ENCODE assay signal across 11 mouse cellular contexts in genomic region chr11:18296194-18297125, GRCm38 (mm10).
A peak's percentile ranks its signal among the peaks of the same experiment; 100 is the strongest.
DNase-seq lines count a peak whose midpoint lies in the region; ATAC-seq and TF ChIP-seq lines count a peak whose summit lies in the region.
"Had no signal": no experiment of that assay in that cellular context is flagged by ENCODE, and none has a peak within 500 bp of the region (broad histone marks: within the 10 kb centered on the region; RNA-seq: fewer than 3 reads in every experiment).

No protein-coding gene starts in this region.

- H3K27ac ChIP-seq in intestine, embryonic 14.5 days (ENCODE audit: low read depth) = peak overlapping the region; percentile 7; the same call in 1 of the 2 replicates
- no peak overlapping the region for H3K27ac ChIP-seq in intestine, postnatal 0 days (ENCODE audit: low read depth, low read length)
- H3K27ac ChIP-seq: limb, embryonic 13.5 days had no signal

- ATAC-seq in intestine, embryonic 14.5 days (replicated peaks; ENCODE audit: low FRiP score, low TSS enrichment, low read depth) = no peak
- ATAC-seq in intestine, postnatal 0 days = no peak
- ATAC-seq in erythroblast, adult 5-6 weeks (replicated peaks; ENCODE audit: low FRiP score, poor library complexity, severe bottlenecking) = no peak

- no peak overlapping the region for H3K4me2 ChIP-seq in intestine, embryonic 14.5 days (ENCODE audit: low read length)
- no peak overlapping the region for H3K4me2 ChIP-seq in intestine, postnatal 0 days (replicated peaks; ENCODE audit: low read depth)
- H3K4me2 ChIP-seq: limb, embryonic 13.5 days had no signal

- H3K9me3 ChIP-seq in intestine, embryonic 14.5 days (ENCODE audit: control insufficient read depth, low read length) = no peaks in the 10 kb centered on the region
- no peaks in the 10 kb centered on the region for H3K9me3 ChIP-seq in intestine, postnatal 0 days (ENCODE audit: control insufficient read depth)
- H3K9me3 ChIP-seq: limb, embryonic 13.5 days had no signal

- no peaks in the 10 kb centered on the region for H3K27me3 ChIP-seq in intestine, embryonic 14.5 days (replicated peaks; ENCODE audit: control insufficient read depth, insufficient read depth, low read length)
- no peaks in the 10 kb centered on the region for H3K27me3 ChIP-seq in intestine, postnatal 0 days (replicated peaks; ENCODE audit: control insufficient read depth, insufficient read depth, low read length)
- H3K27me3 ChIP-seq: limb, embryonic 13.5 days had no signal

- WGBS in intestine, embryonic 14.5 days = 46% methylated on average over 2 of the region's 2 CpGs
- WGBS in intestine, postnatal 0 days = 44% methylated on average over 2 of the region's 2 CpGs

- H3K9ac ChIP-seq in intestine, embryonic 14.5 days (ENCODE audit: low read length) = no peak overlapping the region
- no peak overlapping the region for H3K9ac ChIP-seq in intestine, postnatal 0 days (ENCODE audit: low read depth, low read length)
- H3K9ac ChIP-seq: limb, embryonic 13.5 days had no signal

- no peak for TF ChIP-seq CTCF in intestine, postnatal 0 days (IDR thresholded peaks at IDR 0.05; ENCODE audit: low read depth)

- no peak for DNase-seq in intestine, embryonic 14.5 days (ENCODE audit: low spot score)
- peak; percentile 3 for DNase-seq in NIH3T3 (ENCODE audit: low read depth)
- peak; percentile 62 for DNase-seq in fibroblast of lung, adult 2 months (ENCODE audit: low read depth)
- peak; percentile 78 for DNase-seq in lung, postnatal 14 days
- no peak for DNase-seq in gastrocnemius, postnatal 25 days
- DNase-seq in neural tube, embryonic 10.5 days (ENCODE audit: extremely low spot score, low spot score) = no peak
- DNase-seq: cerebellum, adult 9-11 months had no signal

- H3K36me3 ChIP-seq in intestine, embryonic 14.5 days (ENCODE audit: control insufficient read depth, insufficient read depth, low read length) = no peaks in the 10 kb centered on the region
- no peaks in the 10 kb centered on the region for H3K36me3 ChIP-seq in intestine, postnatal 0 days (ENCODE audit: control insufficient read depth, insufficient read depth)
- H3K36me3 ChIP-seq: limb, embryonic 13.5 days had no signal

- H3K4me3 ChIP-seq in intestine, embryonic 14.5 days (ENCODE audit: low read depth, low read length) = no peak overlapping the region
- H3K4me3 ChIP-seq in intestine, postnatal 0 days (ENCODE audit: low read depth, low read length) = no peak overlapping the region
- H3K4me3 ChIP-seq: limb, embryonic 13.5 days; myocyte had no signal

- no peaks in the 10 kb centered on the region for H3K4me1 ChIP-seq in intestine, embryonic 14.5 days (replicated peaks; ENCODE audit: control insufficient read depth, insufficient read depth, low read length)
- no peaks in the 10 kb centered on the region for H3K4me1 ChIP-seq in intestine, postnatal 0 days (replicated peaks; ENCODE audit: control insufficient read depth, insufficient read depth, low read length)
- H3K4me1 ChIP-seq: limb, embryonic 13.5 days had no signal

Comparison
In these comparisons a context has a peak if more than half of its experiments do, and no peak if none do; other contexts are left out.
1. DNase-seq: peak in NIH3T3 (single experiment), fibroblast of lung, adult 2 months (single experiment) and lung, postnatal 14 days (single experiment); none in intestine, embryonic 14.5 days (single experiment), gastrocnemius, postnatal 25 days (single experiment) and neural tube, embryonic 10.5 days (single experiment).